Mouse (Mus musculus): ENCODE results near the gene Dclre1a.

Dclre1a gene

DNA sequence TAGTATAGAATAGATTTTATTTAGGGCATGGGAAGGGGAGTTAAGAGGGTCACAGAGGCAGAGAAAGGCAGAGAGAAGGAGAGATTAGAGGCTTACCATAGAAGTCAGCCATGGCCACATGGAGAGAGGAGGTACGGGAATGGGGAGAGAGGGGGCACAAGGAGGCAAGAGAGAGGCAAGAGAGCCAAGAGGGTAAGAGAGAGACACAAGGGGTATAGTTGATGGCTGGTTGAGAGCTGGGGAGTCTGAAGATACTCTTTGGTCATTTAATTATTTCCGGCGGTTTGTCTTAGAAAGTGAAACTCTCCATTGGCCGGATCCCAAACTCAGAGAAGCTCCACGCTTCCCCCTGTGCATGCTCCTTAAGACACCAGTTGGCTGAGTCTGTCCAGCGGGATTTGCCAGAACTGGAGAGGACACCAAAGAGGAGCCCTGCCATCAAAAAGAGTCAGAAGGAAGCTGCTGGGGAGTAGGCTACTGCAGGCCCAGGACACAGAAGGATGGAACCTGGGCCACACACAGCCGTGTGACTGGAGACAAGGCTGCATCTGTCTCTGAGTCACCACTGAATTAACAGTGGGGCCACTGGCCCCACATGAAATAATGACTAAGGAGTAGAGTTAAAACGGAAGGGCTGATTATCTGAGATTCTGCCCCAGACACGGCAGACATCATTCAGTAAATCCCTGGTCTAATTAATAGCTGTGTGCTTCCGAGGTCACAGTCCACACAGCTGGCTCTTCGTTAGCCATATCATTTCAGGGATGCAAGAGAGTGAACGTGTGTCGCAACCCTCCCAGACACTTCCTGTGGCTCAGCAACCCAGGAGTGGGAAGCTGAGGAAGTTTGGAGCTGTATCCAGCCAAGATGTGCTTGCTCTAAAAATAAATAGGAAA, 62.4 kb downstream of the Dclre1a start:
- in situ Hi-C loops (cut with MboI, MseI), result loop anchor here (10.0 kb wide), 1 partner anchor 1989 kb away; no protein-coding TSS in a partner anchor

- in situ Hi-C loops (cut with MboI, MseI), result loop anchor here (10.0 kb wide), 1 partner anchor 1990 kb away; no protein-coding TSS in a partner anchor
These were observed 63.2 kb downstream of the Dclre1a start for GRCm38 (mm10) chr19:56484630-56485375.

Measured in T-helper 2 cell (primary cell).